Mouse (Mus musculus) forelimb bud, embryonic 11.5 days (tissue): ENCODE measurements around the gene Spcs2.

Experiments used
- DNase-seq: peaks from one replicate; pipeline ENCODE4 v3.0.0-alpha.2; 2012; ENCODE audit warnings: low read depth, low spot score

Spcs2 gene

DNA sequence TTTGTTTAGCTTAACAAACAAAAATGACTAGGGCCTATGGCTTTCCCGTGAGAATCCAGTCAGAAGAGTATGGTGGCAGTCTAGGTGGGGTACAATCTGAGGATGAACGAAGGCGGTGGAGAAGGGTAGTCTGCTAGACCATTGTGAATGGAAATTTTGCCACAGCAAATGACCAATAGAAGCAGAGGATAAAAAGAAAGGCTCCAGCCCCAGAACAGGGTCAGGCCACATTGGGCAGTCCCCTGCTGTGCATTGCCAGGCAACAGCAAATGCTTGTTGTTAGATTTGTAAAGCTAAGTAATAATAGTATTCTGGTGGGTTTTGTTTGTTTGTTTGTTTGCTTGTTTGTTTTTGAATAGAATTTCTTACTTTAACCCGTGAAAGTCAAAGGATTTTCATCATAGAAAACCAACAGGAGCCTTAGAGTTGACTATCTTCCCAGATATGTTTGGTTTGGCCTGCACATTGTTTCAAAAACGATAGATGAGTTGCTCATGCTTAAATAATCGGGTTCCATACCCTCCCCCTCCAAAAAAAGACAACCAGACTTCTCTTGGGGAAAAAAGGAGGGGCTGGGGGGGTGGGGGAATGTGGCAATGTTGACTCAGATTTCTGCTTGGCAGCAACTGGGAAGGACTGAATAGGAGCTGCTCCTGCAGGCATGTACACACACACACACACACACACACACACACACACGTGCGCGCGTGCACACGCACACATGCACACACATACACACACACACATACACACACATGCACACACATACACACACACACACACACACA is 1.2 kb upstream of the Spcs2 start:
- no peak for DNase-seq

DNA sequence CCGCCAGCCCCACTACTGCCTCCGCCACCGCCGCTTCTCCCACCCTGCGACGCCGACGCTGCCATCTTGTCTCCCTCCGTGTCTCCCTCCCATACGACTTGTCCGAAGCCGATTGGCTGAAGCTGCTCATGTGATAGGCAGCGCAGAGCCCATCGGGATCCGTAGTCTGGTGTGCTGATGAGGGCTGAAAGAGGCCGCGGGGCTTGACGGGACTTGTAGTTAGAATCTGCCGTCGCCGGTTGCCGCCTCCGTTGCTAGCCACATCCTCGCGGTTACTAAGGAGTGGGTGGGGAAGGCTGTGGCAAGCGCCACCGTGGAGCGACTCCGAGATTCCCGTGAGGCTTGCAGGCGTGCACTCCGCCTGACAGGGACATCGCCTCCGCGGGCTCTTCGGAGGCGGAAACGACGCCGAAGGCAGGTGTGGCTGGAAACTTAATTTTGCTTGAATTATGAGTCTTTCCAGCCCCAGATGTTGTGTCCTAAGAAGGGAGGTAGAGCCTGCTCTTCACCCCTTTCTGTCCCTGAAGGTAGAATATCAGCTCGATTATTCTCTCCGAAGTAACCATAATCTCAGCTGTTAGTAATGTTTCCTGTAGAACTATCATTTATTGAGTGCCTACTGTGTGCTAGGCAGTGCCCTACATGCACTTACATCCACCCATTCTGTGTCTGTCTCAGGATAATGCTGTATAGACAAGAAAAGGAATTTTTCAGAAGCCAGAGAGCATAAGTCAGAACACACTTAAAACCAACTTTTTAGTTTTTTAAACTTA is 4.3 kb downstream of the Spcs2 start, which contains the start of gene Xrra1:
Xrra1 (plus strand) TSS at position 304 of the 773 bp plus-strand sequence.
- DNase-seq = peak; percentile 98

DNA sequence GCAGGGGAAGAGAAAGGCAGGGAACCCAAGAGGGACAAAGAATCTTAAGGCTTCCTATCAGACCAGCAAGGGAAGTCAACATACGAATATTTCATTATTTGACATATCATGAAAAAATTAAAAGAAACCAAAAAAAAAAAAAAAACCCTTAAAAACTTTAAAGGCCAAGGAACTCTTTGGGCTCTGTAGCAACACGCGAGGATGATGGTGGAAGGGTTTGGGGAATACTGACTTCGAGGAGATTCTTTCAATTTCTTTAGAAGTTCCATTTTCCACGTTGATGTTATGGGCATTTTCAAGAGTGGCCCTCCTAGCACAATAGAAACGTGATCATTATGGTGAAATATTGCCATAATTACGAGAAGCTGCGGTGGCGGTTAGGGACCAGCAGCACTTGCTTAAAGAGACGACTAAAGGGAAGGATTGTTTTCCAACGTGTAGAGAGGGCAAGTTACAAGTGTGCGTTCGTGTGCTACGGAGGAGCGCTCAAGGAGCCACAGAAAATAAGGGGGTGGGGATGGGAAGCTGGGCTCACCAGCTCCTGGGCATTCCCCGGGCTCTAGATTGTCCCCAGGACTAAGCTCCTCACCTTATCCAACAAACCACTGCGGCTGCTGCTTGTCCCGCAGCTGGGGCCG is 5.0 kb downstream of the Spcs2 start:
- no peak for DNase-seq

DNA sequence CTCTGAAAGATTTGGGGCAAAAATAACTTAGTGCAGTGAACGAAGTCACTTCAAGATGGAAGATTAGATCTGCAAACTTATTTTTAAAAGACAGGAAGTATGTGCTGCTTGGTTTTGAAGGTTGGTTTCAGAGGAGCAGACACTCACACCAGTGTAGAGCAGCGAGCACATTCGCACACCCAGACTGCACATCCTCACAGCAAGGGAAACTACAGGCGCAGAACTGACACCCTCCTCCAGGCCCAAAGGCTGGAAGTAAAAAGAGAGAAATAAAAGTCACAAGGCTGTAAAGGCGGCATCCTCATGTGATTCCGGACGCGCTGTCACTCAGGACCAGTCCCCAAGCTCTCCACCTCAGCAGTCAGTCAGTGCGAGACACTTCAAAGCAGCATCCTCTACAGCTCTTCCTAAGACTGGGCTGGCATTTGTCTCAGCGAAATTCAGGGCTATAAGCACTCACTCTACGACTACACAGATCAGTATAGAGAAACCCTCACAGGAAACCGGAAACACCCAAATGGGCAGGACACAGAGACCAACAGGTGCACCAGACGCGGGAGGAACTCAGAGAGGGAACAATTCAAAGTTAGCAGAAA is 6.9 kb downstream of the Spcs2 start:
- DNase-seq = no peak

DNA sequence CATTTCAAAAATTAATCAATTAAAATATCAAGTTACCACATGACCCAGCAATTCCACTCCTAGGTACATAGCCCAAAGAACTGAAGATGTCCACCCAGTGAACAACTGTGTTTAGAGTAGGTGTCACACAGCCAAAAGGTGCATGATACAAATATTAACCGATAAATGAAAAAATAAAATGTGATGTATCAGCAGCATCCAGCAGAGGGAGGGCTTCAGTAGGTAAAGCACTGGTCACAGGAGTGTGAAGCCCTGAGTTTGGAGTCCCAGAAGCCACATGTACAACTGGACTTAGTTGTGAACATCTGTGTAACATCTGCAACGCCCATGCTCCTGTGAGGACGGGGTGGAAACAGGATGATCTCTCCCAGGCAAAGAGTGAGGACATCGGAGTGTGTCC is 9.0 kb downstream of the Spcs2 start:
- DNase-seq = no peak

DNA sequence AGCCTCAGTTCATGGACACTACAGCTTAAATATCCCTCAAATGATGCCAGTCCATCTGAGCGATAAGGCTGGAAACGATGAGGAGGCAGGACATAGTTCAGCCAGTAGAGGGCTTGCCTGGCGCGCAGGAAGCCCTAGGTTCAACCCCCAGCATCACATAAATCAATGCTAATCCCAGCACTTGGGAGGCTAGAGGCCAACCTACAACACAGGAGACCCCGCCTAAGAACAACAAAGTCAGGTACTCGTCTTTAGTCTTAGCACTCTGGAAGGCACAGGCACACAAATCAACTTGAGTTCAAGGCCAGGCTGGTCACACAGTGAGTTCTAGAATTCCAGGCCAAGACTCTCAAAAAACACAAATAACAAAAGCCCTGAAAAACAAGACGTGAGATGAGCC is 9.9 kb downstream of the Spcs2 start:
- no peak for DNase-seq

DNA sequence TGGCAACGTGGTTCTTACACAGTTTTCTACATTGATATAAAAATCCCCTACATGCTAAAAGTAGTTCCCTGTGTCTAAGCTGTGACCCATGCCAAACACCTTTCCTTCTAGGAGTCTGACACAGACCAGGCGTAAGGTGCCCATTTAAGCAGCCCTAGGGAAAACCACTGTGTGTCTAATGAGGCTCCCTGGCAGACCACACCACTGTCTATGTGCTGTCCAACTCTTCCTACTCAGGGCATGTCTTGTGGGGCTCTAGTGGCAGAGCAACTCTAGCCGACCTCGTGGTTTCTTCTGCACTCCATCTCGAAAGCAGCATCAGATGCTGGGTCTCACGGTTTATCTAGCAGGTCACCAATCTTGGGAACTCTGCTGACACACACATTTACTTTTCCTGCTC is 11.6 kb downstream of the Spcs2 start:
- DNase-seq = no peak

DNA sequence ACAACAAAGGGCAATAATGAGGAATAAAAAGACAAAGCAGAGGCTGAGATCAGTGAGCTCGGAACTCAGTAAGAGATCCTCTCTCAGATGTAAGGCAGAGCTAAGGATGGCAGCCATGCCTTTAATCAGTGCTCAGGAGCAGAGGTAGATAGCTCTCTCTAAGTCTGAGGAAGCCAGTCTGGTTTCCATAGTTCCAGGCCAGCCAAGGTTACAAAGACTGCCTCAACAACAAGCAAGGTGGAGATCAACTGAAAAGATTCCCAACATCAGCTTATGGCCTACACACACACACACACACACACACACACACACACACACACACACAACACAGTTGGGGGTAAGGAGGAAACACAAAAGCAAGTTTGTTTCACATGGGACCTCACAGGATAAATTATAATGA is 12.1 kb downstream of the Spcs2 start:
- no peak for DNase-seq

DNA sequence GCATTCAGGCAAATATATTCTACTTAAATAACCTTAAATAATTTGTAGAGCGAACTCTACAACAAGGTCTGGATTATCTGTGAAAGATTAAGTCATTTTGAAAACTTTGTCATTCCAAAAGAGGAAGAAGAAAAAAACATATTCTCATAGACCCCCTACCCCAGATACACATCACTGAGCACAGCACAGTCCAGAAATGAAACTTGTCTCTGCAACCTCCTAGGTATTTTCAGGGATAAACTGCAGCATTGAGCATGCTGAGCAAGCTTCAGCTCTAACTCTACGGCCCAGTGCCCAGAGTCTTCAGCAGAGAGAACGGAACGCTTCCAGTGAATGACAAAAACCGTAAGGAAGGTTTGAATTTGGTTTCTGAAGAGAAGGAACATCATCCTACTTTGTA is 12.7 kb downstream of the Spcs2 start:
- DNase-seq = no peak

DNA sequence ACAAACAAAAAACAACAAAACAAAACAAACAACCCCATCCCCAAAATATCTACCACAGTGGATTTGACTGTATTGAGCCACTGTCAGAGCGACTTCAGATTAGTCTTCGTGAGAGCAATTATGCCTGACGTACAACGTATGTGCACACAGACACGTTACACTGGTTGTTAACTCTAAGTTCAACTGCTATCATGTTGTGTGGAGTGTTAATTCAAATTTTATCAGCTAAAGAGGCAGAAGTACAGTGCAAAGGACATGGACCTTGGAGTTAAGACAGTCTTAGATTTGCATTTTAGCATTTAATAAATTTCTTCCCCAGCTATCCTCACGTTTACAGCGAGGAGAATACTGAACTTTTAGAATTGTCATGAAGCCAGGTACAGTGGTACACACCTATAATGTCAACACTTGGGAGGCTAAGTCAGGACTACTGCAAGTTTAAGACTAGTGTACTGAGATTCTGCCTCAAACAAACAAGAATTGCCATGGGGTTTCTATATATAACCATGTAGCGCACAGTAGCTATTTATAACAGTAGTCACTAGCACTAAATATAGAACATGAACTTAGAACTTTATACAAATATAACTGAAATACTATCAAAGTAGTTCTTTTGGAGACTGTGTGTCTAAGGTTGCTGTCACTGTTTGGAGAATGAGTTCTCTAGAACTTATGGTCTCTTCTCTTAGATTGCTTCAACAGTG is 17.6 kb downstream of the Spcs2 start:
- no peak for DNase-seq

DNA sequence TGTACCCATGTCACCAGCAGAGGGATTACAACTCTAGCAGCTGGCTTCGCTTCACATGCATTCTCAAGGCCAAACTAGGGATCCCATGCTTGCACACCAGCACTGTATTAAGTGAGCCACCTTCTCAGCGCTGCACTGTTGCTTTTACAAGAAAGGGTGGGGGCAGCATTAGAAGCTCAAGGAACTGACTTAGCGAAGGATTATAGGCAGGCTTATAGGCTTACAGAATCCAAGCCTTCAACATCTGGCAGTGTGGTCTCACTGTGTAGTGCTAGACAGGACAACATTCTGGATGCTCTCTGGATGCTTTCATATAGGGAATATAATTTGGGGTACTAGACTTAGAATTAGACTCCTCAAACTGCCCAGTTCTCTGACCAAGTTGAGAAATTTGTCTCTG is 25.0 kb downstream of the Spcs2 start:
- DNase-seq = no peak

DNA sequence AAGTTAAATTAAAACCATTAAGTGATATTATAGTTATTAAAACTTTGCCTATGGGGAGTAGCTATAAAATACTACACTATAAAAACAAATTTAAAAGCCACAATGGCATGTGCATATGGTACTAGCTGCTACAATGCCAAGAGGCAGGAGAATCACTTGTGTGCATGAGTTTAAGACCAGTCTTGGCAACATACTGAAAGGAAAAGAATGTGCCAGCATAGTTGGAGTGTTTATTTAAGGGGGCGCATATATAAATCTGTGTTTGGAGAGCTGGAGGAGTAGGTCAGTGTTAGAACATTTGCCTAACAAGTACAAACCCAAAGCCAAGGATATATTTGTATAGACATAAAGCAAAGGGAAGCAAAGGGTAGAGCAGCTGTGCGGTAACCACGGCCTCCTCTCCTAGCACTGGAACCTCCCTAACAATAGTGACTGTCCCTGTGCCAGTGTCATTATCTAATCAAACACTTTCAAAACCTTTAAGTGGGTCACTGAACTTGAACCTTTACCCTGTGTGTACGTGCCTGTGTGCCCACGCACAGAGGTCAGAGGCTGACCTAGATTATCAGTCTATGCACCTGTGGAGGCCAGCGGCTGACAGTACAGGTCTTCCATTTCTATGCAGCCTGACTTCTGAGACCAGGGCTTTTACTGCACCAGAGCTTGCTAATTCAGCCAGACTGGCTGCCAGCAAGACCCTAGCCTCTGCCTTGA is 25.7 kb downstream of the Spcs2 start:
- no peak for DNase-seq

DNA sequence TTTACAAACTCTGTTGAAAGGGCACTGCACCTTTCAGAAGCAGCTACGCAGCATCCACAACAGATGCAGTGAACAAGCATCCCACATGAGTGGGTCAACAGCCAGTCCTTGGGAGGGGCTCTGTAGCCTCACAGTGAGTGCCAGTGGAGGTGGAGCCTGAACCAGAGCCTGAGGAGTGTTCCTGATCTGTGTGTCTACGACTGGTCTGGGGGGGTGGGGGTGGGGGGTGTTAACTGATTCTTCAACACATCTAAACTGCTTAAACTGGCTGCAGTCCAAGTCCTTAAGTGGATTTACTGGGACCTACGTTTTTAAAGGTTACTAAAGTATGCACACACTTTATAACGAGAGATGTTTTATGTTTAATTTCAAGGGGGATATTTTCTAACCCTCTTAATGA is 26.5 kb downstream of the Spcs2 start:
- no peak for DNase-seq

DNA sequence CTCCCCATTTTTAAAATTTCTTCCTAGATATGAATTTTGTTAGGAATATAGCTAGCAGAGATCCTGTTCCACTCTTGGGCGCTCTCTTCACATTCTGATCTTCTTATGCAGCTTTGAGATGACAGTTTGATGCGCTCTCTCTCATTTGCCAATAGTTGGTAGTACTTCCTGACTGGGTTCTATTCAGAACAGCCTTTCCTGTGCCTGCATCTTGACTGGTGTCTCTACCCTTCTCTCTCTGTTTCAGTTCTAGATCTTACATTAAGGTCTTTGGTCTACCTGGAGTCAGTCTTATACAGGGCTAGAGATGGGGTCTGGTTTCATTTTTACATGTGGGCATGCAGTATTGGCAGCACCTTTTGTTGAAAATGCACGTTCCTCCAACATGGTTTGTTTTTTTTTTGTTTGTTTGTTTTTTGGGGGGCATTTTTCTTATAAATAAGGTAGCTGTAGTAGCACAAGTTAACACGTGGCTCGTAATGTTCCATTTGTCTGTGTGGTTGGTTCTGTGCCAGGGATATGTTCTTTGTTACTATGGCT is 28.9 kb downstream of the Spcs2 start:
- DNase-seq = no peak

DNA sequence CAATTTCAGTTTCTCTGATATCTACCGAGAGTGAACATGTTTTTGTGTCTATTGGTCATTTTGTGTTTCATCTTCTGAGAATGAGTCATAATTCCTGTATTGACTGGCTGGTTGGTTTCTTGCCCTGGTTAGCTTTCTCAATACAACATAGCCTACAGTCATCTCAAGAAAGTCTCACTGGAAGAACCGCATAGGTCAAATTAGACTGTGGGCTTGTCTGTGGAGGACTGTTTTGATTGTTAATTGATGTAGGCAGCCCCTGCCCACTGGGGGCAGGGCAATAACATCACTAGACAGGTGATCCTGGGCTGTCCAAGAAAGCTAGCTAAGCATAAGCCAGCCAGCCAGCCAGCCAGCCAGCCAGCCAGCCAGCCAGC is 29.4 kb downstream of the Spcs2 start:
- DNase-seq = no peak

DNA sequence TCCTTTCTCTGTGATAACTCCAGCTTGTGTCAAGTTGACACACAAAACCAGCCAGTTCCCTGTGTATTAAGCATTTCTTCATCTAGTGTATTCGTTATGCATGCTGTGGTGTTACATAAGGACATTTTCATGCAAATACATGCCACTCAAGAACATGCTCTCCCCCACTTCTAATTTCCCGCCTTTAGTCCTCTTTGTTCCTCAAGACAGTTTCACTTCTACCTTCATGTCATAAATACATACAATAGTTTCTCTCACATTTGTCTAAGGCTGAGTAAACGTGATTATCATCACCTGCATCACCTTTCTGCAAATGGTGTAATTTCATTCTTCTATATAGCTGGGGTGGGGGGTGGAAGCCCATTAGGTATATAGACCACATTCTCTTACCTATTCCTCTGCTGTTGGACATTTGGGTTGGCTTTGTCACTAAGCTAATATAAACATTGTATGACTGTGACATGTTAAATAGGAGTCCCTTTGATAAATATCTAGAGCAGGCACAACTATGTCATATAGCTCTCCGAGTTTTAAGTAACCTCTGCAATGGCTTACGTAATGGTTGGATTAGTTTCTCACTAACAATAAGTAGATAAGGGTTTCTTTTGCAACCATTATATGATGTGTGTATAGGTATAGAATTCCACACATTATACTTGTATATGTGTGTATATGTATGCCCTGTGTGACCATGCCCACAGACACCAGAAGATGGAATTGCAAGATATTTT is 30.0 kb downstream of the Spcs2 start:
- no peak for DNase-seq

DNA sequence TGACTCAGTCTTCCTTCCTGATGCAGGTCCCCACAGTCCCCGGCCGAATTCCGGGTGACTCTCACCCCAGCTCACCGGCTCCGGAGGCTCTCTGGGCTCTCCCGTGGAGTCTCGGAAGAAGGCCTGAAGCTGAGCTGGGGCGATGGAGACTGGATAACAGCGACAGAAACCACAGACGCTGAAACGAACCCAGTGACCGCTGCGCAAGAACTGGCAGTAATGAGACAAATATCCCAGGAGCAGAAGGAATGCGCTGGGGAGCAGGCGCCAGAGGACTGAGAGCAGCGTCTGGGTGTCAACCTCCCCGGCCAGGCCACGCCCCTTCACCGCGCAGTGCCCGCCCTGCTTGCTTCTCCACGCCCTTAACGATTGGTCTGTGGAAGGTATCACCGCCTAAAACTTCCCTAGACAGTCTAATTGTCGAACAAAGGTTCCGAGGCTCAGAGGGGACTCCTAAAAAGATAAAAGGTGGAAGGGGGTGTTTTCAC is 35.1 kb downstream of the Spcs2 start, which contains the start of gene Neu3:
Neu3 (minus strand) TSS at position 335 of the 488 bp plus-strand sequence.
- peak; percentile 89 for DNase-seq

DNA sequence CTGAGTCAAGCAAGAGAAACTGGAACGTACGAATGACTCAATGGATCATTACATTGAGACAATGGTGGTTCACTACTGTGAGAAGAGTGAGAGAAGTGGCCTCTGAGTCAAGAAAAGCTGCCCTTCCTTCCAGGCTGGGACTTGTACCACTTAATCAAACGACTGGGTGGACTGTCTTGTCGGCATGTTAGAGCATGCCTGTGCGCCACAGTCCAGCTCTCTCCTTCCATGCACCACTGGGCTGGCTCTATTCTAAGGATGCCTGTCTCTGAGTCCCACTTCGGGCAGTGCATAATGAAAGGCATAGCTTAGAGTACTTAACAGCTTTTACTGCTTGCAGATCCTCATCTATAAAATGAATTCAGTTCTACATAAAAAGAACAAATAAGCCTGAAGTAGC is 37.2 kb downstream of the Spcs2 start:
- DNase-seq = no peak

DNA sequence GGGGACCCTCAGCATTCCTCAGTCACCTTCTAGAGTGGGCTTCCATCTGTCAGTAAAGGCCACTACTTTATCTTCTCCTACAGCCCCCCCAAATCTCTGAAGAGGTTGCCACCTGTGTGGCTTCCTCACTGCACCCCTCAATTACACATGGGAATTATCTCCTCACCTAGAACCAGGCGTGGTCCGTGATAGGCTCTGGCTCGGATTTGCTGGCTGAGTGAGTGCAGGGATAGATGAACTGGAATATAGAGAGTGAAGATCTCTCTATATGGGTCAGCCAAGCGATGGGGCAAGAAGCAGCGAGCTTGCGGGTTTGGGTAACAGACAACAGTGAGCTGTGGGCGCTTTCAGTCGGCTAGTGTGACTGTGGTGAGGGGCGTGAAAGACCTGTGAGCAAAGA is 37.8 kb downstream of the Spcs2 start:
- DNase-seq = no peak
